Mouse (Mus musculus) hindbrain, postnatal 0 days (tissue): ENCODE measurements at regions not wholly inside any gene's neighbourhood (a gene's known extent, or its start where the extent isn't known, plus 50 kb on each side); places are given as distances from the start of the nearest gene placed in this dataset.

Experiments used
- ATAC-seq: fragments of 200-750 bp; cut with Nextera tagmentation; 2 replicates; pipeline ENCODE4 v1.8.0; 2017; ENCODE audit warnings: mild to moderate bottlenecking, moderate TSS enrichment, moderate library complexity
- DNase-seq: peaks from one replicate; pipeline ENCODE4 v3.0.0-alpha.2; 2015; ENCODE audit warnings: low spot score
- H3K27ac ChIP-seq: fragments of 300-500 bp; sonication (generic); 2 replicates; pipeline ENCODE4 v1.5.1; 2014; ENCODE audit warnings: mild to moderate bottlenecking
- H3K27me3 ChIP-seq: fragments of 300-500 bp; sonication (generic); 2 replicates; pipeline ENCODE4 v1.6.1; 2014; ENCODE audit warnings: low read length, mixed read lengths; ENCODE audit not compliant: insufficient read depth
- H3K36me3 ChIP-seq: fragments of 300-500 bp; sonication (generic); 2 replicates; pipeline ENCODE4 v1.6.1; 2014; ENCODE audit warnings: low read length, mixed read lengths; ENCODE audit not compliant: insufficient read depth
- H3K4me1 ChIP-seq: fragments of 300-500 bp; sonication (generic); 2 replicates; pipeline ENCODE4 v1.6.1; 2014; ENCODE audit warnings: antibody characterized with exemption, low read length, mixed read lengths; ENCODE audit not compliant: insufficient read depth
- H3K4me2 ChIP-seq: fragments of 300-500 bp; sonication (generic); 2 replicates; pipeline ENCODE4 v1.6.1; 2014; ENCODE audit warnings: low read depth, mild to moderate bottlenecking, low read length, moderate library complexity, mixed read lengths
- H3K4me3 ChIP-seq: fragments of 300-500 bp; sonication (generic); 2 replicates; pipeline ENCODE4 v1.5.1; 2014; ENCODE audit warnings: low read length
- H3K9ac ChIP-seq: fragments of 300-500 bp; sonication (generic); replicated peaks from 2 replicates; pipeline ENCODE4 v1.6.1; 2014; ENCODE audit warnings: mild to moderate bottlenecking, low read length, moderate library complexity, mixed read lengths
- H3K9me3 ChIP-seq: fragments of 300-500 bp; sonication (generic); 2 replicates; pipeline ENCODE4 v1.6.1; 2016; ENCODE audit warnings: low read length, mixed read lengths
- CTCF ChIP-seq: IDR thresholded peaks from 2 replicates; pipeline ENCODE4 v1.5.1; 2016; ENCODE audit warnings: antibody characterized with exemption, control low read depth, low read depth
- WGBS: fragments of 180-500 bp; shearing (Covaris S2); extraction: QIAGEN DNeasy Blood & Tissue Kit; methylation state at CpG from one replicate; pipeline ENCODE4 v1.1.7; 2014; 5-methylcytosine and 5-hydroxymethylcytosine counted together

GRCm38 (mm10) chr16:51386456-51386855, 644.6 kb upstream of the Cblb start:
- no peak for DNase-seq
- no peaks in the 10 kb centered on the region for H3K4me1 ChIP-seq
- no peak overlapping the region for H3K4me2 ChIP-seq
- H3K27me3 ChIP-seq = no peaks in the 10 kb centered on the region
- WGBS = 29% methylated on average over 2 of the region's 2 CpGs
- no peak overlapping the region for H3K27ac ChIP-seq
- no peak for ATAC-seq
- no peaks in the 10 kb centered on the region for H3K36me3 ChIP-seq
- no peaks in the 10 kb centered on the region for H3K9me3 ChIP-seq
- H3K4me3 ChIP-seq = no peak overlapping the region
- no peak for TF ChIP-seq CTCF
- no peak overlapping the region for H3K9ac ChIP-seq

DNA sequence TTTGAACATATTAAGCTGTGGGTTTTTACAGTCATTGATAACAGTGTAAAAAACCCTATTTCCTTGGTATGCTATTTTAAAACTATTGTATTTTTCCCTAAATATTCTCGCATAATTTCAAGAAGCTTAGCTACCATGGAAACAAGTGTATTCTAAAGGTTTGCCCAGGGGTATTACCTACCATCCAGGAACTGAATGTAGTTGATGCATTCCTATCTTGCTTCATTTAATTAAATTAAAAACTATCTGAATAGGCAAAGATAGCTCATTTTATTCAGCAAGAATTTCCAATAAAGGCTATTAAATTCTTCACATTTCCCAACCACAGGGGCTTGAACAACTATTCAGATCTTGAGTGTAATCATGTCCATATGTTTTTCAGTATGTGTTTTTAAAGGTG, 643.5 kb upstream of the Cblb start:
- no peaks in the 10 kb centered on the region for H3K27me3 ChIP-seq
- TF ChIP-seq CTCF = no peak
- H3K9me3 ChIP-seq = no peaks in the 10 kb centered on the region
- H3K4me3 ChIP-seq = no peak overlapping the region
- H3K9ac ChIP-seq = no peak overlapping the region
- no peak overlapping the region for H3K27ac ChIP-seq
- WGBS = 67% methylated on average over 1 of the region's 1 CpGs
- H3K4me2 ChIP-seq = no peak overlapping the region
- H3K4me1 ChIP-seq = no peaks in the 10 kb centered on the region
- DNase-seq (no peak), ATAC-seq (no peak)
- no peaks in the 10 kb centered on the region for H3K36me3 ChIP-seq

DNA sequence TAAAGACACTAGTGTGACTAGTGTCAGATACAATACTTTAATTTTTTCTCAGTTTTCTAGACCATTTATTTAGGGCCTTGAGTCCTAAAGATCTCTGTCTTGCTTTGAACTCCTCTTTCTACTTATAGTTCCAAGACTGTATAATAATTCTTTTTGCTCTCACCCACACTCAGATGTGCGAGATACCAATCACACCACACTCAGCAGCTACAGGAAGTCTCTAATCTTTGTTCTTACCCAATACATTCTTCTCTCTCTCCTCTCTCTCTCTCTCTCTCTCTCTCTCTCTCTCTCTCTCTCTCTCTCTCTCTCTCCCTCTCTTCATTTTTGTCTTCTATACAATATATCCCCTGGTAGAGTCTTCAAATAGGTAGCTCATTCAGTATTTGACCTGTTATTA, 637.2 kb upstream of the Cblb start:
- Histone ChIP-seq H3K4me1 (no peaks in the 10 kb centered on the region), H3K9me3 (no peaks in the 10 kb centered on the region), H3K4me2 (no peak overlapping the region), H3K9ac (no peak overlapping the region), H3K4me3 (no peak overlapping the region), H3K27me3 (no peaks in the 10 kb centered on the region), H3K27ac (no peak overlapping the region), H3K36me3 (no peaks in the 10 kb centered on the region)
- WGBS = 92% methylated on average over 1 of the region's 1 CpGs
- ATAC-seq (no peak), DNase-seq (no peak)
- TF ChIP-seq CTCF = no peak
